Mouse (Mus musculus): ENCODE data around the gene Smim8.

GRCm38 (mm10) chr4:34724306-34724705 is 53.9 kb downstream of the Smim8 start:
- TF ChIP-seq POLR2A (IDR thresholded peaks at IDR 0.05; ENCODE audit: borderline replicate concordance, low read depth, low read length) (no peak), CTCF (IDR thresholded peaks at IDR 0.05; ENCODE audit: low read depth, low read length) (no peak)
